Mouse (Mus musculus) ovary, postnatal 36 days (tissue): Measurements from ENCODE around the gene Krit1.
"Not testable (repeated sequence)": the region's sequence is repeated elsewhere in the genome, so short reads cannot be mapped to it uniquely, and the experiment has no call there.

ENCODE experiments used
- DNase-seq: peaks from one replicate; pipeline ENCODE4 v3.0.0; 2022; ENCODE audit warnings: low spot score, mixed read lengths

The Krit1 gene

DNA sequence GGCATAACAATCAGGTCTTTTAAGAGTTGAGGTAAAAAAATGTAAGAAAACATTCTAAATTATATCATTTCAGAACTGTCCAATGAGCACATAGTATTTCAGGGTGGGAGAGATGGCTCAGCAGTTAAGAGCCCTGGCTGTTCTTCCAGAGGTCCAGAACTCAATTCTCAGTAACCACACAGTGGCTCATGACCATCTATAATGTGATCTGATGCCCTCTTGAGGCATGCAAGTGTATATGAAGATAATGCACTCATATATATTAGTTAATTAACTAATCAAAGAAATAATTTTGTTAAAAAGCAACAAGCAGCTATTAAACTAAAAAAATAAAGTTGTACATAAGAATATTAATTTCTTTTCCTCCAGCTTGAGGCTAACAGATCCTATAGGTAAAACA, 86.2 kb downstream of the Krit1 start:
- DNase-seq, result no peak

DNA sequence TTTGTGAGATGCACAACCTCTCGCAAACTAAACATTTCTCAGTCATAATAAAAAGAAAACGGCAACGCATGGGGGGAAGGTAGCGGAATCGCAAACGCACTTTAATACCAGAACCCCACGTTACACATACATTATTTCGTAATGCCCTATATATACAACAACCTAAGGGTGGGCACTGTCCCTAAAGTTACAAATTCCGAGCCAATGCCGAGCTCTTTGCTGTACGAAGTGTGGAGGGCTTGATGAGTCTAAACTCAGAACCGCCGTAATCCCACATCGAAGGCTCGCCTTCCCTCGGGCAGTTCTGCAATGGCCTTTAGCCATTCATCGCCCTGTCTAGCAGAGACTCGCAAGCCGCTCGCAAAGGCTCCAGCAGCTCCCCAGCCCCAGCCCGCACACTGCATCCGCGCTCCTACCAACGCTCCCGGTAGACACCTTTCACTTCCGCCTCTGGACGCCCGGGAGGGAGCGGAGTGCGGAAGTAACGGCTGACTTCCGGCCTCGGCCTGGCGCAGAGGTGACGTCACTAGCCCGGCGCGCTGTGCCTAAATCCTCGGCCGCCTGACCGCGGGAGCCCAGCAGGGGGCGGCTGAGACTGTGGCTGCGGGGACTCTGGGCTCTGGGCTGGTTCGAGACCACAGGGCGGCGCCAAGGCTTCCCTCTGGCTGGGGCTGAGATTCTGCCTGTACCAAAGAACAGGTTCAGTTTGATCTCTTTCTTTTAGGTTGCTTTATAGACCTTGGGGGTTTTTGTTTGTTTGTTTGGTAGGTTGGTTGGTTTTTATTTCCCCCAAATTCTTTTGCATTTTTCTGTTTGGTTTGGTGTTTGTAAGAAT, 90.7 kb downstream of the Krit1 start, which contains the start of gene Mterf1a:
Mterf1a (minus strand) TSS at position 475 of the 835 bp plus-strand sequence.
- peak; percentile 25 for DNase-seq

DNA sequence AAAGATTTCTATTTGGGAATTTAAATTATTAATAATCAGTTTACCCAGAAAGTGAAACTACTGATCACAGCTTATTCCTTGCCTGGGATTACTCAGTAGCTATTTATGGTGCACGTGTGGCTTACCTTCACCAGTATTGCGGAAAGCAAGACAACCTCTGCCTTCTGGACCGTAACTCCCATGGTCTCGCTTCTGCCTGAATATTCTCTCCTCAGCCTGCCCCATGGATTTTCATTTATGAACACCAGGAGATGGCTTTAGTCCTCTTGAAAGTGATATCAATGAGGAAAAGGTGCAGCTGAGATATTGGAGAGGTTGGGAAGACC, 91.3 kb downstream of the Krit1 start:
- DNase-seq, result not testable (repeated sequence)
